Mouse (Mus musculus): Measurements from ENCODE around the gene Vwa3b. TPM values are rescaled to one million over a fixed set of nuclear protein-coding genes. Genes with fewer than 3 reads are reported as not detected.

Gene Vwa3b
- polyA plus RNA-seq, 1 experiment: 0.04 TPM

DNA sequence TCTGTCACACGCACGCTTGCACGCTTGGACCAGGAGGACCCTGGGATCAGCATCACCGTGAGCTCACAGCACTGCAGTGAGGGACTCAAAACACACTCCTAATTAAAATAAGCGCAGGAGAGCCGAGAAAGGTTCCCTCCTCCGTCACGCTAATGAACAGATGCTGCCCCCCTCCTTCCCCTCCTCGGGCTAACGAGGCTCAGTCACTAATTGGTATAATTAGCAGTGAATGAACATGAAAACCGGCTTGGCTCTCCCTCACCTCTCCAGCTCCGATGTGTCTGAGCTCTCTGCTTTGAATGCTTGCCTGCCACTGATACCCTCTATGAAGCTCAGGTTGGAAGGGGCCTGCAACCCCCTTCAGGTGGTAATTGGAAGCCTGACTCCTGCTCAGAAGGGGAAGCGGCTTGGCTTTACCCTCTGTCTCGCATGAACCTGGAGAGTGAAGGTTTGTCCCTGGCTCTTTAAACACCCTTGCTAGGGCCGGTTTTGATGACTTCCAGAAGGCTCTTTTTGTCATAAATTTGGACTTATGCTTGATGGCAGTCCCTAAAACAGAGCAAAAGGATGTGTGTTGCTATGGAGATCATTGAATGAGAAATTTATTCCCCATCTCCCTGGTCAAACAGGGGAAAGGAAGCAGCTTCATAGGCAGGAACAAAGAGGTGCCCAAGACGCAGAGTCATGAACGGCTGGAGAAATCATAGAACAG lies 71.1 kb downstream of the Vwa3b start:
- WGBS: 77% methylated on average over 17 of the region's 17 CpGs
- Histone ChIP-seq H3K4me3 (ENCODE audit: low read depth, low read length) (no peak overlapping the region), H3K4me1 (ENCODE audit: control insufficient read depth, insufficient read depth, insufficient read length, low read length) (no peaks in the 10 kb centered on the region), H3K27me3 (ENCODE audit: control insufficient read depth, insufficient read depth, low read length) (no peaks in the 10 kb centered on the region), H3K27ac (ENCODE audit: insufficient read depth, low read depth, low read length) (no peak overlapping the region), H3K36me3 (ENCODE audit: control insufficient read depth, insufficient read depth, low read length) (no peaks in the 10 kb centered on the region)
- TF ChIP-seq CTCF (IDR thresholded peaks at IDR 0.05; ENCODE audit: extremely low read depth, insufficient read length, insufficient replicate concordance, low read depth, low read length) (no peak), POLR2A (IDR thresholded peaks at IDR 0.05; ENCODE audit: low read depth, low read length) (no peak)

DNA sequence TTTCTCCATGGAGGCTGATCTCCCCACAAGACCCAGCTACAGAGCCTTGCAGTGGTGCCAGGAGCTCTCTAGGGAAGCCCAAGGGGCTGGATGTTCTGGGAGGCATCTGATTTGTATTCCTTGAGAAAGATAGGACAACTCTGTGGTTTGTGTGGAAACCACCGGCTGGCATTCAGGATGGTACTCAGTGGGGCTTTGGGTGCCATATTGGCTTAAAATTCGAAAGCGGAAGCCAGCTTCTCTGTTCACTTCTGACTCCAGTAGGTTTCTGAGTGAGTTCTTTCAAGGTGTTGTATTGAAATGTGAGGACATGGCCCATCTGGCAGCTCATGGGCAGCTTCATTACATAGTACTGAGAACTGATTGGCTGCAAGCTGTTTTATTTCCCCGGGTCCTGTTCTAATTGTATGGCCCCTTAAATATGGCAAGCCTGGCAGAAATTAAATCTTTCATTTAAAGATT lies 71.7 kb downstream of the Vwa3b start:
- Histone ChIP-seq H3K4me3 (ENCODE audit: low read depth, low read length) (no peak overlapping the region), H3K4me1 (ENCODE audit: control insufficient read depth, insufficient read depth, insufficient read length, low read length) (no peaks in the 10 kb centered on the region), H3K27ac (ENCODE audit: insufficient read depth, low read depth, low read length) (no peak overlapping the region), H3K27me3 (ENCODE audit: control insufficient read depth, insufficient read depth, low read length) (no peaks in the 10 kb centered on the region), H3K36me3 (ENCODE audit: control insufficient read depth, insufficient read depth, low read length) (no peaks in the 10 kb centered on the region)
- no peak for TF ChIP-seq POLR2A (IDR thresholded peaks at IDR 0.05; ENCODE audit: low read depth, low read length)
- TF ChIP-seq CTCF (IDR thresholded peaks at IDR 0.05; ENCODE audit: extremely low read depth, insufficient read length, insufficient replicate concordance, low read depth, low read length): no peak
- WGBS: 95% methylated on average over 4 of the region's 4 CpGs

DNA sequence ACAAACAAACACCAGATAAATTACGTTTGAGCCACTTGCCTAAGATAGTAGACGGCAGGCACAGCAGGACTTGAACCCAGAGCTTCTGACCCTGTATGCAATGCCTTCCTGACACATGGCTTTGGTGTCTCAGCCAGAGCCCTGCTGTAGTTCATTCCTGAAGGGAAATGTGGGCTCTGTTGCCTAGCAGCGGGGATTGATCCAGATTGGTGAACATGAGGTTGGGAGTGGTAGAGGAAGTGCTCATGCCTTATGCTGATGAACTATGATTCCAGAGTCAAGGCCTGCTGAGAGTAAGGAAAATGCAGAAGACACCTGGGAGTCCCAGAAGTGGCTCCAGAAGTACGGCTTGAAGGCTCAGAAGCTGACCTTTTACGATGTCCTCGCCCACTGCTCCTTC lies 74.0 kb downstream of the Vwa3b start:
- TF ChIP-seq POLR2A (IDR thresholded peaks at IDR 0.05; ENCODE audit: low read depth, low read length): no peak
- TF ChIP-seq CTCF (IDR thresholded peaks at IDR 0.05; ENCODE audit: extremely low read depth, insufficient read length, insufficient replicate concordance, low read depth, low read length): no peak

DNA sequence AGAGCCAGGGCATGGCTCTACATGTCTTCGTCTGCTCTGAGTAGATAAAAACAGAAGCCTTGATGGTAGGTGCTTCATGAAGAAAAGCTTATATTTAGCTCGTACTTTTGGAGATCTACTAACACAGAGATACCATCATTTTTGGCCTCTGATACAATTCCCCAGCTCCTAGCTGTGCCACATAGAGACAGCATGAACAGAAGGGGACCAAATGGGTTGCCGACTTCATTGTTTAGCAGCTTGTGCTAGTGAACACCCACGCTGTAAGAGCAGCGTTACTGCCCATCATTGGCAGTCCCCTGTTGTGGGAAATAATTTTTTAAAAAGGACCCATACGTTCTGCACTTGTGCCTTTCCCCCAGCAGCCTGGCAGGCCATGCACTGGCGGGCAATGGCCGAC lies 74.6 kb downstream of the Vwa3b start:
- Histone ChIP-seq H3K36me3 (ENCODE audit: control insufficient read depth, insufficient read depth, low read length) (no peaks in the 10 kb centered on the region), H3K4me1 (ENCODE audit: control insufficient read depth, insufficient read depth, insufficient read length, low read length) (no peaks in the 10 kb centered on the region), H3K4me3 (ENCODE audit: low read depth, low read length) (no peak overlapping the region), H3K27me3 (ENCODE audit: control insufficient read depth, insufficient read depth, low read length) (no peaks in the 10 kb centered on the region), H3K27ac (ENCODE audit: insufficient read depth, low read depth, low read length) (no peak overlapping the region)
- no peak for TF ChIP-seq POLR2A (IDR thresholded peaks at IDR 0.05; ENCODE audit: low read depth, low read length)
- no peak for TF ChIP-seq CTCF (IDR thresholded peaks at IDR 0.05; ENCODE audit: extremely low read depth, insufficient read length, insufficient replicate concordance, low read depth, low read length)
- WGBS: 91% methylated on average over 8 of the region's 8 CpGs

More for the DNA sequence above, 74.0 kb downstream of the Vwa3b start:
- Histone ChIP-seq H3K27ac (ENCODE audit: insufficient read depth, low read depth, low read length) (no peak overlapping the region), H3K36me3 (ENCODE audit: control insufficient read depth, insufficient read depth, low read length) (no peaks in the 10 kb centered on the region), H3K4me3 (ENCODE audit: low read depth, low read length) (no peak overlapping the region), H3K4me1 (ENCODE audit: control insufficient read depth, insufficient read depth, insufficient read length, low read length) (no peaks in the 10 kb centered on the region), H3K27me3 (ENCODE audit: control insufficient read depth, insufficient read depth, low read length) (no peaks in the 10 kb centered on the region)
- WGBS: 79% methylated on average over 6 of the region's 6 CpGs

DNA sequence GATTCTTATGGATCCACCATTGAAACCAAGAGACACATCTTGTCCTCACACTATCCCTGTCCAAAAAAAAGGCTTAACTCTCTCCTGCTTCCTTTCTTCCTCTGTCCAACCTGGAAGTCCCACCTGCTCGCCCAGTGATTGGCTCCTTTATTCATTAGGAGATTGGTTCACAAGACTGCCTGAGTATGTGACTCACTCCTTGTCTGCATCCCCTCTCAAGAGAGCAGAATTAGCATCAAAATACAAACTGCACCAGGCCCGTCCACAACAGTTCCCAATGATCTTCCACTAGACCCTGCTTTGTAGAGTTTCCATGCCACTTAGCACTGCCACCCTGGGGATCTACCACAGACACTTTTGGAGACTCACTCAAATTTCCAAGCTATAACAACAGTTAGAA lies 75.3 kb downstream of the Vwa3b start:
- TF ChIP-seq CTCF (IDR thresholded peaks at IDR 0.05; ENCODE audit: extremely low read depth, insufficient read length, insufficient replicate concordance, low read depth, low read length): no peak
- no peak for TF ChIP-seq POLR2A (IDR thresholded peaks at IDR 0.05; ENCODE audit: low read depth, low read length)
- H3K36me3 ChIP-seq (ENCODE audit: control insufficient read depth, insufficient read depth, low read length): no peaks in the 10 kb centered on the region
- no peaks in the 10 kb centered on the region for H3K4me1 ChIP-seq (ENCODE audit: control insufficient read depth, insufficient read depth, insufficient read length, low read length)
- H3K4me3 ChIP-seq (ENCODE audit: low read depth, low read length): no peak overlapping the region
- no peak overlapping the region for H3K27ac ChIP-seq (ENCODE audit: insufficient read depth, low read depth, low read length)
- no peaks in the 10 kb centered on the region for H3K27me3 ChIP-seq (ENCODE audit: control insufficient read depth, insufficient read depth, low read length)
- WGBS: 67% methylated on average over 2 of the region's 2 CpGs

DNA sequence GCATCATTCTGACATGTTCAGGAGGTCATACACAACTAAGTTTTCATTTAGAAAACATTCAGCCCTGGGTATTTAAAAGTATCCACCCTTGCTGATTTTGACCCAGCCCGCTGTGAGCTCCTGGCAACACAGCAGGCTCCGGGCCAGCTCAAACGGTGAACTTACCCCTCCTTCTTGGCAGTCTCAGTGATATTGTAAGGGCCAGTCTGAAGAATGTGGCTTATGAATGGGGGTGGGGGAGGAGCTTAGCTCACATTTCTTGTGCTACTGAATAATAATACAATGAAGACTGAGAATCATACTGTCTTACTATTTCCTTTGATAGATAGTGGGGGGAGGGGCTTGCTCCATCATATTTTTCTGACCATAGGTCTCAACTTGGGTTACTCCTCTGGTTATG lies 78.8 kb downstream of the Vwa3b start:
- WGBS: 47% methylated on average over 3 of the region's 3 CpGs
- no peaks in the 10 kb centered on the region for H3K36me3 ChIP-seq (ENCODE audit: control insufficient read depth, insufficient read depth, low read length)
- TF ChIP-seq CTCF (IDR thresholded peaks at IDR 0.05; ENCODE audit: extremely low read depth, insufficient read length, insufficient replicate concordance, low read depth, low read length) (no peak), POLR2A (IDR thresholded peaks at IDR 0.05; ENCODE audit: low read depth, low read length) (no peak)
- H3K4me1 ChIP-seq (ENCODE audit: control insufficient read depth, insufficient read depth, insufficient read length, low read length): no peaks in the 10 kb centered on the region
- no peaks in the 10 kb centered on the region for H3K27me3 ChIP-seq (ENCODE audit: control insufficient read depth, insufficient read depth, low read length)
- H3K4me3 ChIP-seq (ENCODE audit: low read depth, low read length): no peak overlapping the region
- no peak overlapping the region for H3K27ac ChIP-seq (ENCODE audit: insufficient read depth, low read depth, low read length)

DNA sequence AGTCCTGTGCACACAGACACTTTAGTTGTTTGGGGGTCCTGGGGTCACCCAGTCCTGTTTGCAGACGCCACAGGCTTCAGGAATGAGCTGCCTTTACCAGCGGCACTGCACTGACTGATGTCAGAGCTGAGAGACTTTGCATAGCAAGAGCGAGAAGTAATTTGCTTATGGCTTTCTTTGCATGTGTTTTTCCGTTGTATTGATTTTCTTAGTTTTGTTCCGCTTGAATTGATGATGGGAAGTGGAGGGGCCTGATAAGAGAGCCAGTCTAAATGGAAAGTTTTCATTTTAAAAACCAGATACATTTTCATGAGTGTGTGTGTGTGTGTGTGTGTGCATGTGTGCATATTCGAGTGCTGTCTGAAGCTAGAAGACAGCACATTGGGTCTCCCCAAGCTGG lies 87.4 kb downstream of the Vwa3b start:
- no peak for TF ChIP-seq POLR2A (IDR thresholded peaks at IDR 0.05; ENCODE audit: low read depth, low read length)
- no peak for TF ChIP-seq CTCF (IDR thresholded peaks at IDR 0.05; ENCODE audit: extremely low read depth, insufficient read length, insufficient replicate concordance, low read depth, low read length)
- H3K27ac ChIP-seq (ENCODE audit: insufficient read depth, low read depth, low read length): no peak overlapping the region
- H3K27me3 ChIP-seq (ENCODE audit: control insufficient read depth, insufficient read depth, low read length): no peaks in the 10 kb centered on the region
- H3K36me3 ChIP-seq (ENCODE audit: control insufficient read depth, insufficient read depth, low read length): no peaks in the 10 kb centered on the region
- WGBS: 55% methylated on average over 6 of the region's 6 CpGs
- no peak overlapping the region for H3K4me3 ChIP-seq (ENCODE audit: low read depth, low read length)
- no peaks in the 10 kb centered on the region for H3K4me1 ChIP-seq (ENCODE audit: control insufficient read depth, insufficient read depth, insufficient read length, low read length)
